Mouse (Mus musculus) c-Kit-positive CD71-positive TER-119-negative erythroid progenitor cells, embryonic 14.5 days (primary cell): ENCODE measurements around the gene Arhgap31.
"Not testable (repeated sequence)": the region's sequence is repeated elsewhere in the genome, so short reads cannot be mapped to it uniquely, and the experiment has no call there.

Experiments used
- DNase-seq: peaks from one replicate; pipeline ENCODE4 v3.0.0-alpha.2; 2013; ENCODE audit warnings: low read depth

Arhgap31 gene

GRCm38 (mm10) chr16:38728576-38729132 is 15.6 kb upstream of the Arhgap31 start:
- DNase-seq, result no peak

- DNase-seq, result no peak
Measured at GRCm38 (mm10) chr16:38724974-38725373, 11.9 kb upstream of the Arhgap31 start.

GRCm38 (mm10) chr16:38724256-38724655 is 11.2 kb upstream of the Arhgap31 start:
- DNase-seq, result no peak

GRCm38 (mm10) chr16:38721377-38721776 is 8.3 kb upstream of the Arhgap31 start:
- DNase-seq, result no peak

- DNase-seq, result not testable (repeated sequence)
Measured at GRCm38 (mm10) chr16:38714259-38714526, 1.1 kb upstream of the Arhgap31 start.

GRCm38 (mm10) chr16:38713404-38714258 is 557 bp upstream of the Arhgap31 start:
- DNase-seq, result no peak

GRCm38 (mm10) chr16:38712105-38712504 is 969 bp downstream of the Arhgap31 start:
- DNase-seq, result no peak

- no peak for DNase-seq
Measured at GRCm38 (mm10) chr16:38711245-38711644, 1.8 kb downstream of the Arhgap31 start.

- DNase-seq, result no peak
Measured at GRCm38 (mm10) chr16:38708962-38709520, 4.0 kb downstream of the Arhgap31 start.

GRCm38 (mm10) chr16:38706782-38707181 is 6.3 kb downstream of the Arhgap31 start:
- DNase-seq, result no peak

GRCm38 (mm10) chr16:38705531-38706281 is 7.4 kb downstream of the Arhgap31 start:
- no peak for DNase-seq

GRCm38 (mm10) chr16:38703501-38703900 is 9.6 kb downstream of the Arhgap31 start:
- no peak for DNase-seq

GRCm38 (mm10) chr16:38702316-38702715 is 10.8 kb downstream of the Arhgap31 start:
- DNase-seq, result no peak

GRCm38 (mm10) chr16:38701492-38702185 is 11.4 kb downstream of the Arhgap31 start:
- DNase-seq, result no peak

GRCm38 (mm10) chr16:38700392-38701162 is 12.5 kb downstream of the Arhgap31 start:
- DNase-seq, result no peak

- no peak for DNase-seq
Measured at GRCm38 (mm10) chr16:38697611-38698010, 15.5 kb downstream of the Arhgap31 start.

- DNase-seq, result no peak
Measured at GRCm38 (mm10) chr16:38695557-38695956, 17.5 kb downstream of the Arhgap31 start.

GRCm38 (mm10) chr16:38694906-38695540 is 18.1 kb downstream of the Arhgap31 start:
- no peak for DNase-seq

GRCm38 (mm10) chr16:38690501-38690900 is 22.6 kb downstream of the Arhgap31 start:
- DNase-seq, result no peak

- no peak for DNase-seq
Measured at GRCm38 (mm10) chr16:38689786-38690185, 23.3 kb downstream of the Arhgap31 start.
